Mouse (Mus musculus) stomach, postnatal 0 days (tissue): Measurements from ENCODE around the gene Aif1.

ENCODE experiments used
- CTCF ChIP-seq: IDR thresholded peaks from 2 replicates; pipeline ENCODE4 v1.5.1; 2016; ENCODE audit warnings: antibody characterized with exemption, low read depth, mild to moderate bottlenecking, moderate library complexity
- EP300 ChIP-seq: optimal IDR thresholded peaks from 2 replicates; pipeline ENCODE3; 2016; ENCODE audit warnings: antibody characterized with exemption

DNA sequence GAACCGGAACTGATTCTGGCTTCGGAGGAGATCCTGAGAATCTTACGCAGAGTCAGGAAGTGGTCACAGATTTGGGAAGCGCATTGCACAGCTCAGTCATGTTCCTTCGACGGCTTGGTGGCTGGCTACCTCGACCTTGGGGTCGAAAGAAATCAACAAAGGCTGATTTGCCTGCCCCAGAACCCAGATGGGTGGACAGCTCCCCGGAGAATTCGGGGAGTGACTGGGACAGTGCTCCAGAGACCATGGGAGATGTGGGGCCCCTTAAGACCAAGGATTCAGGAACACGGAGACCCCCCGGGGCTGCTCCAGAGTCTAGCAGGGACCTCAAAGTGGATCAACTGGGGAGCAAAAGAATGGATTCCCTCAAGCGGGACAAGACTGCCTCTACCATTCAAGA lies 48.9 kb downstream of the Aif1 start:
- no peak for TF ChIP-seq CTCF
- TF ChIP-seq EP300 = no peak
